Mouse (Mus musculus): ENCODE measurements around the gene Abcc9.

- no peak for TF ChIP-seq CTCF (IDR thresholded peaks at IDR 0.05; ENCODE audit: low read depth)
- TF ChIP-seq EP300 (IDR thresholded peaks at IDR 0.05; ENCODE audit: low read depth) = no peak
These were observed 143.1 kb downstream of the Abcc9 start for GRCm38 (mm10) chr6:142558772-142559679.
